Mouse (Mus musculus): ENCODE measurements around the gene Olfr1174-ps.

The Olfr1174-ps gene

DNA sequence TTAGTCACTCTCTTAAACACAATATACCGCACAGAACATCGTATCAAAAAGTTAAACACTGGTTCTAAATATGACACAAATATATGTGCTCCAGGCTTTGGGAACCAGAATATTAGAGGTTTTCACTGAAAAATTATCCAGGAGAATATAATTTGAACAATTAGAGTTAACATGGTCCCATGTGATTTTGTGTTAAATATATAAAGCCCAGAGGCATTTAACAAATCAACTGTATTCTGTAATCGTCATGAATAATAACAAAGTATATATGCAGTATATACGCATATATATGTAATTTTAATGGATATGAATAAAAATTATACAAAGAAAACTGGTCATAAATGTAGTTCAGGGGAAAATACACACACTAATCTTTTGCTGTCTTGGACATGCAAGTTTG lies at the start of gene Olfr1174-ps:
Olfr1174-ps (minus strand) TSS at position 101 of the 400 bp plus-strand sequence.
- DNase-seq = no peak

- DNase-seq = no peak
Observed at GRCm38 (mm10) chr2:88356304-88356703, 41.4 kb upstream of the Olfr1174-ps start.

DNA sequence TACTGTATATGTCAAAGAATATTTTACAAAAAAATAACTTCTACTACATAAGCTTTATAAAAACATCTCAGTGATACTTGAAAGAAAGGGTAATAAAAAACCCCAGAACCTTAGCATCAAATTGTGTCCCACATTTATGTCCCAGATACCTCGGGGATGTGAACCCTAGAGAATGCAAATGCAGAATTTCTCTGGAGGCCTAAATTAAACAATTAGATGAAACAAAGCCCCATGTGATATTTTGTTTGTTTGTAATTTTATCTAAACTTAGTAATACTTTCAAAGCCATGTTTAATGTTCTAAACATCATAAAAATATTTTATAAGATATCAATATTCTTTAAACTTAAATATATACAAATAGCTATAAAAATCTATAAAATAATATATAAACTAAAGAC lies 31.5 kb upstream of the Olfr1174-ps start, which contains the start of gene Olfr1177-ps:
Olfr1177-ps (minus strand) TSS at position 101 of the 400 bp plus-strand sequence.
- DNase-seq = no peak

GRCm38 (mm10) chr2:88336421-88336820 lies 21.5 kb upstream of the Olfr1174-ps start, which contains the start of gene Olfr1176:
Olfr1176 (plus strand) TSS chr2:88336721.
- no peak for DNase-seq

DNA sequence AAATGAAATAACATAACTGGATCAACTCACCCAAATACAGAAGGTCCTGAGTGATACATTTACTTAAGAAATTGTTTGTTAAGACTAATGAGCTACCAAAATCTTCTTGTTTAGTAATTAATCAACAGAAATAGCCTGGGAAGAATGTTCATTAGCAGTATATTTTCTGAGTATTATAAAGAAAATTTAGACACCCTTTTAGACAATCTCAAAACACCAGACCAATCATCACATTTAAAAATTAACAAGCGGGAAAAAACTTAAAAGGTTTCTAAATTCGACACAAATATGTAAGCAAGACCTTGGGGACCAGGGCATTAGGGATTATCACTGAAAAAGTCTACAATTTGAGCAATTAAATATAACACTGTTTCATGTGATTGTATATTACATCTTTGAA lies 12.2 kb upstream of the Olfr1174-ps start, which contains the start of gene Olfr1175-ps:
Olfr1175-ps (minus strand) TSS at position 101 of the 400 bp plus-strand sequence.
- DNase-seq = no peak

DNA sequence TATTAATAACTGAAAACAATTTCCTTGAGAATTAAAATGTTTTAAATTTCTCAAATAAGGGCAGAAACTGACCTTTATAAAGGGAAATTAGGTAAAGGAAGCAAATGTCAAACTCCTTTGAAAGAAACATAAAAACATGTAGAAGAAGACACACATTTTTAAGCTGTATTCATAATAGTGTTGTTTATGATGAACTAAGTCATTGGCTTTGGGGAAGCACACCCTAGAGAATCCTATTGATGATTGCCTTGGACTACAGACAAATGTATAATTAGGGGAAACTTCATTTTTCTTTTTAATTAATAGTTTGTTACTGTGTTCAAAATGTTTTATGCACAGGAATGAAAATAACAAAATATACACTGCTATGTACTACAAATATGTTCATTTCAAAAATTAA lies 35.2 kb downstream of the Olfr1174-ps start, which contains the start of gene Olfr1173:
Olfr1173 (minus strand) TSS at position 101 of the 400 bp plus-strand sequence.
- DNase-seq = no peak
